Mouse (Mus musculus) liver, embryonic 14.5 days (tissue): ENCODE data around the gene Camk2d. TPM values are rescaled to one million over a fixed set of nuclear protein-coding genes. Genes with fewer than 3 reads are reported as not detected.

Experiments
- ATAC-seq: fragments of 200-750 bp; cut with Nextera tagmentation; 2 replicates; pipeline ENCODE4 v1.8.0; 2017; ENCODE audit warnings: moderate number of reproducible peaks, mild to moderate bottlenecking, moderate library complexity; ENCODE audit not compliant: insufficient read depth
- DNase-seq, 3 experiments: peaks; one replicate each; pipeline ENCODE4 v3.0.0-alpha.2; 2012 to 2013; ENCODE audit warnings: low read depth in 3 of 3, low spot score in 3 of 3
- H3K27ac ChIP-seq: fragments of 300-500 bp; sonication (generic); 2 replicates; pipeline ENCODE4 v1.5.1; 2014; ENCODE audit warnings: moderate library complexity, mild to moderate bottlenecking, control low read depth, inconsistent platforms
- H3K27me3 ChIP-seq: fragments of 300-500 bp; sonication (generic); 2 replicates; pipeline ENCODE4 v1.6.1; 2014; ENCODE audit warnings: mild to moderate bottlenecking, low read length, moderate library complexity; ENCODE audit not compliant: control insufficient read depth, insufficient read depth
- H3K36me3 ChIP-seq: fragments of 300-500 bp; sonication (generic); replicated peaks from 2 replicates; pipeline ENCODE4 v1.6.1; 2014; ENCODE audit warnings: low read depth; ENCODE audit not compliant: control insufficient read depth, insufficient read depth
- H3K4me1 ChIP-seq, 2 experiments: fragments of 200-500 bp in 1 of 2; fragments of 300-500 bp in 1 of 2; sonication (generic) in 1 of 2; replicated peaks; 2 replicates each; pipeline ENCODE4 v1.6.1; 2012 to 2014; ENCODE audit warnings: antibody characterized with exemption in 1 of 2, inconsistent platforms in 1 of 2, low read length in 1 of 2; ENCODE audit not compliant: control insufficient read depth in 2 of 2, insufficient read depth in 2 of 2
- H3K4me2 ChIP-seq: fragments of 300-500 bp; sonication (generic); 2 replicates; pipeline ENCODE4 v1.6.1; 2014; ENCODE audit warnings: low read depth, mild to moderate bottlenecking, control low read depth, moderate library complexity
- H3K4me3 ChIP-seq, 2 experiments: fragments of 200-500 bp in 1 of 2; fragments of 300-500 bp in 1 of 2; sonication (generic) in 1 of 2; 2 replicates each; pipeline ENCODE4 v1.5.1; 2012 to 2014; ENCODE audit warnings: low read depth in 2 of 2, low read length in 2 of 2, mild to moderate bottlenecking in 2 of 2, control low read depth in 1 of 2, inconsistent platforms in 1 of 2, moderate library complexity in 1 of 2; ENCODE audit not compliant: insufficient read depth in 1 of 2
- H3K9ac ChIP-seq: fragments of 300-500 bp; sonication (generic); replicated peaks from 2 replicates; pipeline ENCODE4 v1.6.1; 2014; ENCODE audit warnings: mild to moderate bottlenecking, control low read depth, moderate library complexity
- H3K9me3 ChIP-seq: fragments of 300-500 bp; sonication (generic); 2 replicates; pipeline ENCODE4 v1.6.1; 2016; ENCODE audit warnings: low read length, mixed read lengths; ENCODE audit not compliant: control insufficient read depth
- CTCF ChIP-seq: IDR thresholded peaks from 2 replicates; pipeline ENCODE4 v1.5.1; 2016; ENCODE audit warnings: antibody characterized with exemption, low read depth, control low read depth
- EP300 ChIP-seq: IDR thresholded peaks from 2 replicates; pipeline ENCODE4 v1.6.1; 2016; ENCODE audit warnings: antibody characterized with exemption, low read depth
- WGBS: fragments of 180-500 bp; shearing (Covaris S2); extraction: QIAGEN DNeasy Blood & Tissue Kit; methylation state at CpG from one replicate; pipeline ENCODE4 v1.1.7; 2014; ENCODE audit not compliant: insufficient replicate concordance; 5-methylcytosine and 5-hydroxymethylcytosine counted together
- polyA plus RNA-seq, 2 experiments: library from polyadenylated mRNA; depleted of rRNA in 1 of 2; stranded (reverse) in 1 of 2; unstranded in 1 of 2; fragments of >200 nt; fragmentation: Nextera tagmentation in 1 of 2; extraction: Ambion mirVana in 1 of 2; gene quantifications; 2 replicates each; pipeline versions ENCODE4 v1.2.1 to v1.2.3; 2012 to 2014

Camk2d gene
- polyA plus RNA-seq, 2 experiments: 2.2 to 3.7 TPM

- no peak for TF ChIP-seq CTCF
- TF ChIP-seq EP300: no peak
- H3K4me2 ChIP-seq: no peak overlapping the region
- 50% methylated on average over 1 of the region's 1 CpGs for WGBS
- H3K9me3 ChIP-seq: no peaks in the 10 kb centered on the region
- no peaks in the 10 kb centered on the region for H3K36me3 ChIP-seq
- H3K9ac ChIP-seq: no peak overlapping the region
- no peaks in the 10 kb centered on the region for H3K4me1 ChIP-seq
- DNase-seq (no peak), ATAC-seq (no peak)
- H3K27me3 ChIP-seq: no peaks in the 10 kb centered on the region
- H3K4me3 ChIP-seq: no peak overlapping the region
- H3K27ac ChIP-seq: no peak overlapping the region
Observed at GRCm38 (mm10) chr3:126740146-126740545, 144.0 kb downstream of the Camk2d start.

DNA sequence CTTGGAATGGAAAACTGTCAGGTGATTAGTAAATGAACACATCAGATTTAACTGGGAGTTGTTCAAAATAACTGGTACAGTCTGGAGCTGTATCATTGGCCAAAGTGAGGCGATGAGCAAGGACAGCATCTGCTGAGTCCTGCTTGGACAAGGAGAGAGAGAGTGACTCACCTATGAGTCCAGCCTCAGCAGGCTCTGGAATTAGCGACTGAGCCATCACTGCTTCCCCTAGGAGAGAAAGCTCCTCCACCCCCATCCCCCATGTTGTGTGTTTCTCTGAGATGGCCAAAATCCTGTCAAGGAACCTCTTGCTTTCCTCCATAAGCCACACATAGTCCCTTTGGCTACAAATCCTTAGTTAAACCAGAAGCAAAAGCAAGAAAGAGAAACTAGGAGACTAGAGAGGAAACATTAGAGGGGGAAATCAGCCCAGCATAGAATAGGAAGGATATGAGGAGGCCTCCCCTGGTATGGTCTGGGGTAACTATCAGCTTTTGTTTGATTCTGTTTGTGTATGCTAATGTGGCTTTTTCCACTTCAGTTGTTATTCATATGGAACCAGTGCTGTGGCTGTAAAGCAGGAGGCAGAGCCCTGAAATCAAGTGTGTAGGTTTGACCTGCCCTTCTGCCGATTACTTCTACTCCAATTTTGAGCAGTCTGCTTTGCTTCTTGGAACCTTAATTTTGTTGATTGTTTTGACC, 148.5 kb downstream of the Camk2d start:
- Histone ChIP-seq H3K27ac (no peak overlapping the region), H3K4me1 (no peaks in the 10 kb centered on the region), H3K4me2 (no peak overlapping the region), H3K36me3 (no peaks in the 10 kb centered on the region), H3K9me3 (no peaks in the 10 kb centered on the region), H3K27me3 (no peaks in the 10 kb centered on the region), H3K4me3 (no peak overlapping the region), H3K9ac (no peak overlapping the region)
- WGBS: 59% methylated on average over 3 of the region's 3 CpGs
- no peak for ATAC-seq
- TF ChIP-seq EP300: no peak
- no peak for TF ChIP-seq CTCF
- no peak for DNase-seq

DNA sequence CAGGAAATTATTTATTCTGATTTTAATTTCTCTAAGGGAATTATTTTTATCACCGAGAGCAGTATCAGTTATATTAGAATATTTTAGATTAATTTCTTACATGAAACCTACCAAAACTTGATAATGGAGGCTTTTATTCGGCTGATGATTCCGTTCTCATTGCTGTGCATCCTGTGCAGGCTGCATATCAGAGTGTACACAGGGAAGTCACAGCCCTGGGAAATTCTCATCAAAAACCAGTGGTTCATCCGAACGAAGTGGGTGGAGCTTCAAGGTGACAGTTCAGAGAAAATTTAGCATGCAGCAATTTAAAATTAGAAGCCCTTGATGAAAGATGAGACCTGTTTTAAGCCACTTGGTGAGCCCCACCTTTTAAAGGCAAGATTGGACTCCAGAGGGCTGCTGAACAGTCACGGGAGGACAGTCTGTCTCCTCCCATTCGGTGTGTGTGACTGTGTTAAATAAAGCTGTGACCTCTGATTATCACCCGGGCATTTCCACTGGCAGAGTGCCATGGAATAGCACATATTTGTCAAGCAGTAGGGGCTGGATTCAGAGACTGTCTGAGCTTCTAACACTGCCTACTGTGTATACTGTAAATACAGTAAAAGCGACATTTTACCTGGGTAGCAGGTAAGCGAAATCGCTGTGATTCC, 150.2 kb downstream of the Camk2d start:
- no peaks in the 10 kb centered on the region for H3K36me3 ChIP-seq
- H3K4me1 ChIP-seq: no peaks in the 10 kb centered on the region
- DNase-seq: no peak
- H3K4me3 ChIP-seq: no peak overlapping the region
- no peak for ATAC-seq
- WGBS: 62% methylated on average over 11 of the region's 11 CpGs
- H3K27ac ChIP-seq: no peak overlapping the region
- no peak overlapping the region for H3K4me2 ChIP-seq
- no peak overlapping the region for H3K9ac ChIP-seq
- TF ChIP-seq CTCF (no peak), EP300 (no peak)
- no peaks in the 10 kb centered on the region for H3K27me3 ChIP-seq
- no peaks in the 10 kb centered on the region for H3K9me3 ChIP-seq

- no peaks in the 10 kb centered on the region for H3K4me1 ChIP-seq
- no peaks in the 10 kb centered on the region for H3K9me3 ChIP-seq
- TF ChIP-seq EP300 (no peak), CTCF (no peak)
- 76% methylated on average over 3 of the region's 3 CpGs for WGBS
- H3K4me2 ChIP-seq: no peak overlapping the region
- DNase-seq (no peak), ATAC-seq (no peak)
- H3K27me3 ChIP-seq: no peaks in the 10 kb centered on the region
- H3K4me3 ChIP-seq: no peak overlapping the region
- H3K27ac ChIP-seq: no peak overlapping the region
- H3K36me3 ChIP-seq: no peaks in the 10 kb centered on the region
- no peak overlapping the region for H3K9ac ChIP-seq
Observed at GRCm38 (mm10) chr3:126747628-126748027, 151.5 kb downstream of the Camk2d start.

DNA sequence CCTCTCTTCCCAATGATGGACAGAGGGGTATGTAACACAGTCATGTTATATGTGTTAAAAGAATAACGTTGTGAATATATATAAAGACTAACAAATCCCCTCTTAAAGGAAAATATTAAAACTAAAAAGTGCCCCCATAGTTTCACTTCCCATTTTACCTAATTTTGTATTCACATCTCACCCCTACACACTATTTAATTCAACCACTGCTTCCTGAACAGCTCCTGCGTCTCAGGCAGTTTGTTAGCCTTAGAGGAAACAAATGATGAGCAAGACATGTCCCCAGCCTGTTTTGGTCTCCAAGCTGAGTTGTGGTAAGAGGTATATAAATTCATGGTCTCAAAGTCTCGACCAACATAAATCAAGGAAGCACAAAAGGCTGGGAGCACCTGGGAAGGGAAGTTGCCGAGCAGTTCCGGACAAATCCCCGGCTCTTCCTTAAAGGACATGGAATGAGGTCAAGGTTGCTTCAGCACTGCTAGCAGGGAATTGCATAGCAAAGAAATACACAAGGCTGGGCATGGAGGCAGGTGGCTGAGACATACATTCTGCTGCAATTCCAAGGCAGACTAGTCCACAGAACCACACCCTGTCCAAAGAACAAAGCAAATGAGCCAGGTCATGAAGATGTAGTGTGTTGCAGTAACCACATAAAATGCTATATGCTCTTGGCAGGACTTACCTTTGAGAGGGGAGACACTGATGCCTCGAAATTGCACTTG, 155.4 kb downstream of the Camk2d start:
- ATAC-seq: no peak

More for the DNA sequence above, 155.4 kb downstream of the Camk2d start:
- no peak for DNase-seq
- H3K36me3 ChIP-seq: no peaks in the 10 kb centered on the region
- no peak overlapping the region for H3K4me2 ChIP-seq
- 27% methylated on average over 7 of the region's 7 CpGs for WGBS
- H3K4me3 ChIP-seq: no peak overlapping the region
- H3K27me3 ChIP-seq: no peaks in the 10 kb centered on the region
- no peaks in the 10 kb centered on the region for H3K4me1 ChIP-seq
- H3K9me3 ChIP-seq: no peaks in the 10 kb centered on the region
- no peak for TF ChIP-seq EP300
- H3K9ac ChIP-seq: no peak overlapping the region
- no peak overlapping the region for H3K27ac ChIP-seq
